Mouse (Mus musculus) stomach, embryonic 14.5 days (tissue): ENCODE measurements around the gene Fam216a. TPM values are rescaled to one million over a fixed set of nuclear protein-coding genes. Genes with fewer than 3 reads are reported as not detected.
A peak's percentile ranks its signal among the peaks of the same experiment; 100 is the strongest.

Source experiments
- ATAC-seq: fragments of 200-750 bp; cut with Nextera tagmentation; 2 replicates; pipeline ENCODE4 v1.8.0; 2017; ENCODE audit warnings: low read depth, moderate TSS enrichment; ENCODE audit not compliant: insufficient number of reproducible peaks, insufficient read depth, low FRiP score
- H3K27ac ChIP-seq: fragments of 300-500 bp; sonication (generic); 2 replicates; pipeline ENCODE4 v1.5.1; 2014; ENCODE audit warnings: mild to moderate bottlenecking, low read length, moderate library complexity, mixed read lengths
- H3K27me3 ChIP-seq: fragments of 300-500 bp; sonication (generic); 2 replicates; pipeline ENCODE4 v1.6.1; 2014; ENCODE audit warnings: low read length, control low read depth, mixed read lengths; ENCODE audit not compliant: control insufficient read depth, insufficient read depth
- H3K36me3 ChIP-seq: fragments of 300-500 bp; sonication (generic); 2 replicates; pipeline ENCODE4 v1.6.1; 2014; ENCODE audit warnings: mild to moderate bottlenecking, control low read depth, low read length, moderate library complexity, mixed read lengths; ENCODE audit not compliant: control insufficient read depth, insufficient read depth
- H3K4me1 ChIP-seq: fragments of 300-500 bp; sonication (generic); 2 replicates; pipeline ENCODE4 v1.6.1; 2014; ENCODE audit warnings: low read length, control low read depth, mixed read lengths; ENCODE audit not compliant: control insufficient read depth, insufficient read depth
- H3K4me2 ChIP-seq: fragments of 300-500 bp; sonication (generic); replicated peaks from 2 replicates; pipeline ENCODE4 v1.6.1; 2014; ENCODE audit warnings: low read depth, low read length, control low read depth
- H3K4me3 ChIP-seq: fragments of 300-500 bp; sonication (generic); 2 replicates; pipeline ENCODE4 v1.5.1; 2014; ENCODE audit warnings: low read depth, low read length, control low read depth
- H3K9ac ChIP-seq: fragments of 300-500 bp; sonication (generic); replicated peaks from 2 replicates; pipeline ENCODE4 v1.6.1; 2014; ENCODE audit warnings: low read depth, mild to moderate bottlenecking, control low read depth, low read length, moderate library complexity, mixed read lengths
- H3K9me3 ChIP-seq: fragments of 300-500 bp; sonication (generic); 2 replicates; pipeline ENCODE4 v1.6.1; 2016; ENCODE audit warnings: low read depth, low read length, control low read depth; ENCODE audit not compliant: control insufficient read depth
- WGBS: fragments of 180-500 bp; shearing (Covaris S2); extraction: QIAGEN DNeasy Blood & Tissue Kit; methylation state at CpG from one replicate; pipeline ENCODE4 v1.1.7; 2014; 5-methylcytosine and 5-hydroxymethylcytosine counted together
- polyA plus RNA-seq: library from polyadenylated mRNA; unstranded; fragments of >200 nt; fragmentation: Nextera tagmentation; extraction: Ambion mirVana; gene quantifications from 2 replicates; pipeline ENCODE4 v1.2.1, GENCODE M21; 2014

The Fam216a gene
- polyA plus RNA-seq, 1 experiment from 2014 or later: 62.9 TPM

GRCm38 (mm10) chr5:122405537-122405936 lies 33.4 kb upstream of the Fam216a start:
- Histone ChIP-seq H3K27me3 (no peaks in the 10 kb centered on the region), H3K36me3 (peaks cover 53% of the 10 kb centered on the region), H3K9ac (no peak overlapping the region), H3K27ac (no peak overlapping the region), H3K9me3 (no peaks in the 10 kb centered on the region), H3K4me3 (no peak overlapping the region), H3K4me2 (no peak overlapping the region), H3K4me1 (0 out of 2 replicates have a peak, but pooled peaks cover 4% of the 10 kb centered on the region)
- no peak for ATAC-seq
- 78% methylated on average over 10 of the region's 10 CpGs for WGBS

- Histone ChIP-seq H3K4me3 (no peak overlapping the region), H3K4me1 (0 out of 2 replicates have a peak, but pooled peaks cover 4% of the 10 kb centered on the region), H3K9me3 (no peaks in the 10 kb centered on the region), H3K4me2 (no peak overlapping the region), H3K27ac (no peak overlapping the region), H3K27me3 (no peaks in the 10 kb centered on the region), H3K36me3 (peaks cover 58% of the 10 kb centered on the region), H3K9ac (no peak overlapping the region)
- WGBS: 90% methylated on average over 12 of the region's 12 CpGs
- no peak for ATAC-seq
Observed at GRCm38 (mm10) chr5:122403362-122403761, 31.2 kb upstream of the Fam216a start.

GRCm38 (mm10) chr5:122402772-122403171 lies 30.6 kb upstream of the Fam216a start:
- Histone ChIP-seq H3K27ac (no peak overlapping the region), H3K36me3 (peaks cover 58% of the 10 kb centered on the region), H3K4me1 (0 out of 2 replicates have a peak, but pooled peaks cover 4% of the 10 kb centered on the region), H3K9ac (no peak overlapping the region), H3K4me3 (no peak overlapping the region), H3K27me3 (no peaks in the 10 kb centered on the region), H3K4me2 (no peak overlapping the region), H3K9me3 (no peaks in the 10 kb centered on the region)
- WGBS: 86% methylated on average over 5 of the region's 5 CpGs
- no peak for ATAC-seq

- Histone ChIP-seq H3K27me3 (no peaks in the 10 kb centered on the region), H3K36me3 (peaks cover 59% of the 10 kb centered on the region), H3K9me3 (no peaks in the 10 kb centered on the region), H3K4me2 (no peak overlapping the region), H3K27ac (no peak overlapping the region), H3K9ac (no peak overlapping the region), H3K4me3 (no peak overlapping the region), H3K4me1 (0 out of 2 replicates have a peak, but pooled peaks cover 4% of the 10 kb centered on the region)
- ATAC-seq: no peak
- WGBS: 80% methylated on average over 13 of the region's 13 CpGs
Observed at GRCm38 (mm10) chr5:122402160-122402559, 30.0 kb upstream of the Fam216a start.

GRCm38 (mm10) chr5:122401303-122401640 lies 29.1 kb upstream of the Fam216a start:
- 23% methylated on average over 8 of the region's 8 CpGs for WGBS
- no peak overlapping the region for H3K4me2 ChIP-seq
- H3K4me1 ChIP-seq: 0 out of 2 replicates have a peak, but pooled peaks cover 4% of the 10 kb centered on the region
- H3K9me3 ChIP-seq: no peaks in the 10 kb centered on the region
- H3K27ac ChIP-seq: no peak overlapping the region
- ATAC-seq: peak; percentile 73; the same call in 1 of the 2 replicates
- peaks cover 58% of the 10 kb centered on the region for H3K36me3 ChIP-seq
- no peak overlapping the region for H3K4me3 ChIP-seq
- H3K27me3 ChIP-seq: no peaks in the 10 kb centered on the region
- H3K9ac ChIP-seq: no peak overlapping the region

GRCm38 (mm10) chr5:122400628-122401302 lies 28.6 kb upstream of the Fam216a start:
- Histone ChIP-seq H3K4me3 (no peak overlapping the region), H3K9me3 (no peaks in the 10 kb centered on the region), H3K27me3 (no peaks in the 10 kb centered on the region), H3K27ac (peak overlapping the region; percentile 30; the same call in 1 of the 2 replicates), H3K4me1 (0 out of 2 replicates have a peak, but pooled peaks cover 4% of the 10 kb centered on the region), H3K36me3 (peaks cover 53% of the 10 kb centered on the region), H3K4me2 (no peak overlapping the region), H3K9ac (no peak overlapping the region)
- 46% methylated on average over 18 of the region's 18 CpGs for WGBS
- peak; percentile 59; the same call in 1 of the 2 replicates for ATAC-seq

- no peak for ATAC-seq
- H3K9me3 ChIP-seq: no peaks in the 10 kb centered on the region
- H3K27me3 ChIP-seq: no peaks in the 10 kb centered on the region
- H3K9ac ChIP-seq: no peak overlapping the region
- 69% methylated on average over 8 of the region's 8 CpGs for WGBS
- H3K27ac ChIP-seq: peak overlapping the region; percentile 30; the same call in 1 of the 2 replicates
- H3K4me1 ChIP-seq: 0 out of 2 replicates have a peak, but pooled peaks cover 4% of the 10 kb centered on the region
- H3K4me3 ChIP-seq: no peak overlapping the region
- peaks cover 44% of the 10 kb centered on the region for H3K36me3 ChIP-seq
- no peak overlapping the region for H3K4me2 ChIP-seq
Observed at GRCm38 (mm10) chr5:122399871-122400270, 27.7 kb upstream of the Fam216a start.

GRCm38 (mm10) chr5:122397495-122397894 lies 25.3 kb upstream of the Fam216a start:
- H3K27ac ChIP-seq: no peak overlapping the region
- H3K27me3 ChIP-seq: no peaks in the 10 kb centered on the region
- 89% methylated on average over 8 of the region's 8 CpGs for WGBS
- H3K36me3 ChIP-seq: peaks cover 21% of the 10 kb centered on the region
- peaks cover 9% of the 10 kb centered on the region; the same call in 1 of the 2 replicates for H3K4me1 ChIP-seq
- no peak overlapping the region for H3K9ac ChIP-seq
- no peak overlapping the region for H3K4me2 ChIP-seq
- ATAC-seq: no peak
- H3K9me3 ChIP-seq: no peaks in the 10 kb centered on the region
- no peak overlapping the region for H3K4me3 ChIP-seq
